ENCODE assay signal across 18 mouse cellular contexts in genomic region chr19:29042143-29042542, GRCm38 (mm10). TPM values are rescaled to one million over a fixed set of nuclear protein-coding genes. Genes with fewer than 3 reads are reported as not detected.
A peak's percentile ranks its signal among the peaks of the same experiment; 100 is the strongest.
DNase-seq lines count a peak whose midpoint lies in the region; ATAC-seq and TF ChIP-seq lines count a peak whose summit lies in the region.
"Had no signal": no experiment of that assay in that cellular context is flagged by ENCODE, and none has a peak within 500 bp of the region (broad histone marks: within the 10 kb centered on the region; RNA-seq: fewer than 3 reads in every experiment).

No protein-coding gene starts in this region.

- no peaks in the 10 kb centered on the region for H3K9me3 ChIP-seq in liver, postnatal 0 days (ENCODE audit: low read length)
- H3K9me3 ChIP-seq in intestine, postnatal 0 days (ENCODE audit: control insufficient read depth), result no peaks in the 10 kb centered on the region
- no peaks in the 10 kb centered on the region for H3K9me3 ChIP-seq in stomach, postnatal 0 days (ENCODE audit: control insufficient read depth, low read length)
- no peaks in the 10 kb centered on the region for H3K9me3 ChIP-seq in hindbrain, embryonic 16.5 days (ENCODE audit: control insufficient read depth, low read length)
- H3K9me3 ChIP-seq: embryonic facial prominence, embryonic 10.5 days; embryonic facial prominence, embryonic 12.5 days; forebrain, embryonic 13.5 days; forebrain, embryonic 15.5 days had no signal

- 31% methylated on average over 6 of the region's 6 CpGs for WGBS in liver, adult 2 months
- 71% methylated on average over 6 of the region's 6 CpGs for WGBS in liver, postnatal 0 days (ENCODE audit: insufficient replicate concordance)
- whole genome bisulfite sequencing in intestine, postnatal 0 days, result 54% methylated on average over 6 of the region's 6 CpGs
- 72% methylated on average over 6 of the region's 6 CpGs for WGBS in stomach, postnatal 0 days
- 90% methylated on average over 6 of the region's 6 CpGs for WGBS in hindbrain, embryonic 16.5 days

- H3K9ac ChIP-seq in liver, adult 2 months (ENCODE audit: low read depth, low read length), result no peak overlapping the region
- H3K9ac ChIP-seq in liver, postnatal 0 days (replicated peaks), result no peak overlapping the region
- no peak overlapping the region for H3K9ac ChIP-seq in intestine, postnatal 0 days (ENCODE audit: low read depth, low read length)
- H3K9ac ChIP-seq in stomach, postnatal 0 days (ENCODE audit: low read length), result no peak overlapping the region
- no peak overlapping the region for H3K9ac ChIP-seq in hindbrain, embryonic 16.5 days (ENCODE audit: low read depth, low read length)
- H3K9ac ChIP-seq: embryonic facial prominence, embryonic 12.5 days; forebrain, embryonic 13.5 days; forebrain, embryonic 15.5 days had no signal

- TF ChIP-seq POLR2A in liver, adult 2 months (IDR thresholded peaks at IDR 0.05; ENCODE audit: extremely low read depth, insufficient read depth, low read length), result no peak
- TF ChIP-seq POLR2A in myocyte (IDR thresholded peaks at IDR 0.05; ENCODE audit: insufficient read length, low read depth), result no peak

- peaks cover 5% of the 10 kb centered on the region; the same call in 1 of the 2 replicates for H3K36me3 ChIP-seq in liver, adult 2 months (ENCODE audit: control insufficient read depth, insufficient read depth, low read length)
- no peaks in the 10 kb centered on the region; the same call in none of the 2 replicates for H3K36me3 ChIP-seq in liver, postnatal 0 days (replicated peaks; ENCODE audit: insufficient read depth, low read length)
- no peaks in the 10 kb centered on the region for H3K36me3 ChIP-seq in intestine, postnatal 0 days (ENCODE audit: control insufficient read depth, insufficient read depth)
- peaks cover 16% of the 10 kb centered on the region for H3K36me3 ChIP-seq in myocyte (ENCODE audit: control insufficient read depth, insufficient read depth)
- H3K36me3 ChIP-seq in stomach, postnatal 0 days (ENCODE audit: control insufficient read depth, insufficient read depth, low read length), result no peaks in the 10 kb centered on the region; the same call in 1 of the 2 replicates
- H3K36me3 ChIP-seq in hindbrain, embryonic 16.5 days (ENCODE audit: control insufficient read depth, insufficient read depth, low read length), result peaks cover 3% of the 10 kb centered on the region; the same call in 1 of the 2 replicates
- H3K36me3 ChIP-seq: embryonic facial prominence, embryonic 12.5 days had no signal

- peak; percentile 72 for DNase-seq in liver, adult 2 months (ENCODE audit: extremely low read depth, low read depth, low spot score)
- DNase-seq in liver, postnatal 0 days, result no peak
- DNase-seq in stomach, postnatal 0 days (ENCODE audit: low spot score), result no peak
- DNase-seq: adrenal gland, adult 2 months; adrenal gland, postnatal 10 days; cerebellum, adult 11 months; cerebellum, adult 18-20 months; cerebellum, adult 8-10 months; cerebellum, adult 9-11 months; cerebellum, postnatal 14 days had no signal

- peaks cover 19% of the 10 kb centered on the region for H3K4me1 ChIP-seq in liver, adult 2 months (ENCODE audit: control insufficient read depth, insufficient read depth, low read length)
- peaks cover 3% of the 10 kb centered on the region; the same call in 1 of the 2 replicates for H3K4me1 ChIP-seq in liver, postnatal 0 days (ENCODE audit: insufficient read depth)
- H3K4me1 ChIP-seq in intestine, postnatal 0 days (replicated peaks; ENCODE audit: control insufficient read depth, insufficient read depth, low read length), result no peaks in the 10 kb centered on the region
- no peaks in the 10 kb centered on the region for H3K4me1 ChIP-seq in stomach, postnatal 0 days (replicated peaks; ENCODE audit: control insufficient read depth, insufficient read depth)
- H3K4me1 ChIP-seq in hindbrain, embryonic 16.5 days (ENCODE audit: control insufficient read depth, insufficient read depth, low read depth, low read length), result peaks cover 12% of the 10 kb centered on the region

- TF ChIP-seq CTCF in liver, adult 2 months (IDR thresholded peaks at IDR 0.05; ENCODE audit: low read depth, low read length), result no peak
- no peak for TF ChIP-seq CTCF in liver, postnatal 0 days (IDR thresholded peaks at IDR 0.05; ENCODE audit: low read depth)
- no peak for TF ChIP-seq CTCF in intestine, postnatal 0 days (IDR thresholded peaks at IDR 0.05; ENCODE audit: low read depth)
- no peak for TF ChIP-seq CTCF in stomach, postnatal 0 days (IDR thresholded peaks at IDR 0.05; ENCODE audit: low read depth)

- H3K27me3 ChIP-seq in liver, adult 2 months (ENCODE audit: control insufficient read depth, insufficient read depth, low read length), result no peaks in the 10 kb centered on the region
- H3K27me3 ChIP-seq in liver, postnatal 0 days (ENCODE audit: insufficient read depth, low read length), result no peaks in the 10 kb centered on the region
- H3K27me3 ChIP-seq in intestine, postnatal 0 days (replicated peaks; ENCODE audit: control insufficient read depth, insufficient read depth, low read length), result no peaks in the 10 kb centered on the region
- H3K27me3 ChIP-seq in myocyte (ENCODE audit: control insufficient read depth, insufficient read depth, insufficient read length), result no peaks in the 10 kb centered on the region
- no peaks in the 10 kb centered on the region for H3K27me3 ChIP-seq in stomach, postnatal 0 days (ENCODE audit: control insufficient read depth, insufficient read depth, low read length)
- no peaks in the 10 kb centered on the region for H3K27me3 ChIP-seq in hindbrain, embryonic 16.5 days (replicated peaks; ENCODE audit: control insufficient read depth, insufficient read depth, low read length)
- H3K27me3 ChIP-seq: embryonic facial prominence, embryonic 12.5 days; forebrain, embryonic 13.5 days; forebrain, embryonic 15.5 days had no signal

- H3ac ChIP-seq in myocyte (ENCODE audit: control insufficient read depth, insufficient read length), result no peak overlapping the region

- no peak overlapping the region for H3K4me3 ChIP-seq in liver, adult 2 months (ENCODE audit: insufficient read depth, low read depth, low read length)
- no peak overlapping the region for H3K4me3 ChIP-seq in liver, postnatal 0 days (ENCODE audit: low read depth, low read length)
- no peak overlapping the region for H3K4me3 ChIP-seq in intestine, postnatal 0 days (ENCODE audit: low read depth, low read length)
- no peak overlapping the region for H3K4me3 ChIP-seq in myocyte
- no peak overlapping the region for H3K4me3 ChIP-seq in stomach, postnatal 0 days (ENCODE audit: low read depth, low read length)
- no peak overlapping the region for H3K4me3 ChIP-seq in hindbrain, embryonic 16.5 days (ENCODE audit: low read length)
- H3K4me3 ChIP-seq: embryonic facial prominence, embryonic 10.5 days; embryonic facial prominence, embryonic 12.5 days; forebrain, embryonic 13.5 days; forebrain, embryonic 15.5 days had no signal

- peaks cover 25% of the 10 kb centered on the region; the same call in 1 of the 2 replicates for H3K79me2 ChIP-seq in liver, adult 2 months (ENCODE audit: control insufficient read depth, insufficient read depth, low read length)
- peaks cover 5% of the 10 kb centered on the region for H3K79me2 ChIP-seq in myocyte (ENCODE audit: control insufficient read depth, insufficient read depth)

- peak overlapping the region; percentile 17; the same call in 1 of the 2 replicates for H3K27ac ChIP-seq in liver, adult 2 months (replicated peaks; ENCODE audit: insufficient read depth, low read depth, low read length)
- no peak overlapping the region for H3K27ac ChIP-seq in liver, postnatal 0 days (ENCODE audit: low read depth)
- 0 out of 2 replicates have a peak overlapping the region, but pooled peaks have one; percentile 9 for H3K27ac ChIP-seq in intestine, postnatal 0 days (ENCODE audit: low read depth, low read length)
- peak overlapping the region; percentile 46 for H3K27ac ChIP-seq in stomach, postnatal 0 days (replicated peaks)
- no peak overlapping the region for H3K27ac ChIP-seq in hindbrain, embryonic 16.5 days (ENCODE audit: low read depth, low read length)
- H3K27ac ChIP-seq: embryonic facial prominence, embryonic 12.5 days; forebrain, embryonic 13.5 days; forebrain, embryonic 15.5 days had no signal

- no peak overlapping the region for H3K4me2 ChIP-seq in liver, postnatal 0 days (ENCODE audit: low read depth, low read length)
- no peak overlapping the region for H3K4me2 ChIP-seq in intestine, postnatal 0 days (replicated peaks; ENCODE audit: low read depth)
- peak overlapping the region; percentile 6 for H3K4me2 ChIP-seq in myocyte (ENCODE audit: low read depth)
- H3K4me2 ChIP-seq in stomach, postnatal 0 days (replicated peaks; ENCODE audit: low read depth), result no peak overlapping the region
- no peak overlapping the region for H3K4me2 ChIP-seq in hindbrain, embryonic 16.5 days (ENCODE audit: low read length)
- H3K4me2 ChIP-seq: embryonic facial prominence, embryonic 12.5 days; forebrain, embryonic 13.5 days; forebrain, embryonic 15.5 days had no signal

- no peak for TF ChIP-seq EP300 in liver, postnatal 0 days (IDR thresholded peaks at IDR 0.05; ENCODE audit: low read depth)
- no peak for TF ChIP-seq EP300 in stomach, postnatal 0 days (optimal IDR thresholded peaks at IDR 0.05)

- ATAC-seq in liver, postnatal 0 days, result no peak
- ATAC-seq in intestine, postnatal 0 days, result peak; percentile 59
- no peak for ATAC-seq in stomach, postnatal 0 days (ENCODE audit: low FRiP score, low TSS enrichment)
- no peak for ATAC-seq in inflammation-experienced regulatory T-cells, adult 6 months
- ATAC-seq in hindbrain, embryonic 16.5 days, result no peak
- ATAC-seq: forebrain, embryonic 13.5 days; forebrain, embryonic 15.5 days had no signal

RNA-seq across cellular contexts. Expression of gene Ak3, which starts 5.6 kb away (rescaled TPM):
- total RNA-seq in liver, adult 2 months (2014; rRNA removed), result 241 and 247 TPM in 2 replicates
- 183 and 205 TPM in 2 replicates for polyA plus RNA-seq in liver, adult 2 months (2012; rRNA removed)
- 48.1 and 49.9 TPM in 2 replicates for polyA plus RNA-seq in liver, postnatal 0 days (2015; fragmentation: Nextera tagmentation; extraction: Ambion mirVana)
- polyA plus RNA-seq in intestine, postnatal 0 days (2015; fragmentation: Nextera tagmentation; extraction: Ambion mirVana), result 70.4 and 73.9 TPM in 2 replicates
- 62.8 TPM for polyA plus RNA-seq in myocyte (2012; fragmentation: generic; extraction: Trizol)
- 141 and 150 TPM in 2 replicates for polyA plus RNA-seq in stomach, postnatal 0 days (2015; fragmentation: Nextera tagmentation; extraction: Ambion mirVana)
- 10 to 100 TPM; 13.7 to 24.2 (median 17.2) TPM for polyA plus RNA-seq in inflammation-experienced regulatory T-cells, adult 6 months (2017; shearing (Covaris generic))
- polyA plus RNA-seq in hindbrain, embryonic 16.5 days (2015; fragmentation: Nextera tagmentation; extraction: Ambion mirVana), result 74.4 and 75.2 TPM in 2 replicates

RNA-seq across cellular contexts. Expression of gene Cdc37l1, which starts 52.0 kb away (rescaled TPM):
- total RNA-seq in liver, adult 2 months (2014; rRNA removed), result 33.5 and 37.3 TPM in 2 replicates
- polyA plus RNA-seq in liver, adult 2 months (2012; rRNA removed), result 6.8 and 8.6 TPM in 2 replicates
- polyA plus RNA-seq in liver, postnatal 0 days (2015; fragmentation: Nextera tagmentation; extraction: Ambion mirVana), result 10.0 and 10.2 TPM in 2 replicates
- 19.7 and 23.9 TPM in 2 replicates for polyA plus RNA-seq in intestine, postnatal 0 days (2015; fragmentation: Nextera tagmentation; extraction: Ambion mirVana)
- 9.2 TPM for polyA plus RNA-seq in myocyte (2012; fragmentation: generic; extraction: Trizol)
- polyA plus RNA-seq in stomach, postnatal 0 days (2015; fragmentation: Nextera tagmentation; extraction: Ambion mirVana), result 19.5 and 19.7 TPM in 2 replicates
- 10 to 100 TPM; 32.8 to 35.6 (median 33.4) TPM for polyA plus RNA-seq in inflammation-experienced regulatory T-cells, adult 6 months (2017; shearing (Covaris generic))
- polyA plus RNA-seq in hindbrain, embryonic 16.5 days (2015; fragmentation: Nextera tagmentation; extraction: Ambion mirVana), result 41.2 and 45.0 TPM in 2 replicates

RNA-seq across cellular contexts. Expression of gene Rcl1, which starts 59.0 kb away (rescaled TPM):
- total RNA-seq in liver, adult 2 months (2014; rRNA removed), result 117 and 132 TPM in 2 replicates
- 75.7 and 87.8 TPM in 2 replicates for polyA plus RNA-seq in liver, adult 2 months (2012; rRNA removed)
- 78.3 and 79.2 TPM in 2 replicates for polyA plus RNA-seq in liver, postnatal 0 days (2015; fragmentation: Nextera tagmentation; extraction: Ambion mirVana)
- polyA plus RNA-seq in intestine, postnatal 0 days (2015; fragmentation: Nextera tagmentation; extraction: Ambion mirVana), result 16.0 and 17.4 TPM in 2 replicates
- polyA plus RNA-seq in myocyte (2012; fragmentation: generic; extraction: Trizol), result 19.1 TPM
- polyA plus RNA-seq in stomach, postnatal 0 days (2015; fragmentation: Nextera tagmentation; extraction: Ambion mirVana), result 26.0 and 27.7 TPM in 2 replicates
- 10 to 100 TPM; 21.7 to 27.0 (median 22.1) TPM for polyA plus RNA-seq in inflammation-experienced regulatory T-cells, adult 6 months (2017; shearing (Covaris generic))
- 39.1 and 42.2 TPM in 2 replicates for polyA plus RNA-seq in hindbrain, embryonic 16.5 days (2015; fragmentation: Nextera tagmentation; extraction: Ambion mirVana)

Comparison
In these comparisons a context has a peak if more than half of its experiments do, and no peak if none do; other contexts are left out.
1. H3K27ac ChIP-seq: peak in liver, adult 2 months (single experiment), intestine, postnatal 0 days (single experiment) and stomach, postnatal 0 days (single experiment); none in liver, postnatal 0 days (single experiment) and hindbrain, embryonic 16.5 days (single experiment).